Mouse (Mus musculus): ENCODE data around the gene Skiv2l. TPM values are rescaled to one million over a fixed set of nuclear protein-coding genes. Genes with fewer than 3 reads are reported as not detected.
"Not testable (repeated sequence)": the region's sequence is repeated elsewhere in the genome, so short reads cannot be mapped to it uniquely, and the experiment has no call there.

Skiv2l gene
- polyA plus RNA-seq, 1 experiment from 2014 or later = 16.7 TPM

GRCm38 (mm10) chr17:34854761-34855160 lies 4.8 kb upstream of the Skiv2l start:
- Histone ChIP-seq H3K36me3 (ENCODE audit: inconsistent target) (peaks cover 44% of the 10 kb centered on the region), H3K79me2 (ENCODE audit: inconsistent target) (peaks cover 11% of the 10 kb centered on the region; the same call in 1 of the 2 replicates)
- WGBS (ENCODE audit: missing documents) = 94% methylated on average over 3 of the region's 3 CpGs

GRCm38 (mm10) chr17:34853511-34853910 lies 3.5 kb upstream of the Skiv2l start:
- 84% methylated on average over 8 of the region's 8 CpGs for WGBS (ENCODE audit: missing documents)
- H3K36me3 ChIP-seq (ENCODE audit: inconsistent target) = peaks cover 44% of the 10 kb centered on the region
- H3K79me2 ChIP-seq (ENCODE audit: inconsistent target) = peaks cover 22% of the 10 kb centered on the region; the same call in 1 of the 2 replicates
- no peak overlapping the region for H3K4me3 ChIP-seq (ENCODE audit: inconsistent target)
- no peak overlapping the region for H3K27ac ChIP-seq

More at GRCm38 (mm10) chr17:34854761-34855160, 4.8 kb upstream of the Skiv2l start:
- Histone ChIP-seq H3K27ac (no peak overlapping the region), H3K4me3 (ENCODE audit: inconsistent target) (no peak overlapping the region)

- peaks cover 22% of the 10 kb centered on the region; the same call in 1 of the 2 replicates for H3K79me2 ChIP-seq (ENCODE audit: inconsistent target)
- under 1% methylated on average over 25 of the region's 25 CpGs for WGBS (ENCODE audit: missing documents)
- peak overlapping the region; percentile 90 for H3K4me3 ChIP-seq (ENCODE audit: inconsistent target)
- H3K36me3 ChIP-seq (ENCODE audit: inconsistent target) = peaks cover 60% of the 10 kb centered on the region
- H3K27ac ChIP-seq = peak overlapping the region; percentile 36
Observed at GRCm38 (mm10) chr17:34850517-34851125, 611 bp upstream of the Skiv2l start.

- peaks cover 22% of the 10 kb centered on the region; the same call in 1 of the 2 replicates for H3K79me2 ChIP-seq (ENCODE audit: inconsistent target)
- H3K36me3 ChIP-seq (ENCODE audit: inconsistent target) = peaks cover 61% of the 10 kb centered on the region
- 92% methylated on average over 7 of the region's 7 CpGs for WGBS (ENCODE audit: missing documents)
Observed at GRCm38 (mm10) chr17:34847615-34848014, 2.4 kb downstream of the Skiv2l start.

GRCm38 (mm10) chr17:34847192-34847591 lies 2.8 kb downstream of the Skiv2l start:
- Histone ChIP-seq H3K36me3 (ENCODE audit: inconsistent target) (peaks cover 61% of the 10 kb centered on the region), H3K4me3 (ENCODE audit: inconsistent target) (no peak overlapping the region), H3K79me2 (ENCODE audit: inconsistent target) (peaks cover 22% of the 10 kb centered on the region; the same call in 1 of the 2 replicates), H3K27ac (no peak overlapping the region)
- WGBS (ENCODE audit: missing documents) = 93% methylated on average over 6 of the region's 6 CpGs

More at GRCm38 (mm10) chr17:34847615-34848014, 2.4 kb downstream of the Skiv2l start:
- Histone ChIP-seq H3K27ac (no peak overlapping the region), H3K4me3 (ENCODE audit: inconsistent target) (no peak overlapping the region)

- H3K36me3 ChIP-seq (ENCODE audit: inconsistent target) = peaks cover 82% of the 10 kb centered on the region
Observed at GRCm38 (mm10) chr17:34844884-34845283, 5.1 kb downstream of the Skiv2l start.

GRCm38 (mm10) chr17:34840736-34841307 lies 9.2 kb downstream of the Skiv2l start:
- H3K36me3 ChIP-seq (ENCODE audit: inconsistent target) = peaks cover 71% of the 10 kb centered on the region
- no peak overlapping the region for H3K4me3 ChIP-seq (ENCODE audit: inconsistent target)
- no peak overlapping the region for H3K27ac ChIP-seq
- peaks cover 23% of the 10 kb centered on the region for H3K79me2 ChIP-seq (ENCODE audit: inconsistent target)
- 87% methylated on average over 6 of the region's 6 CpGs for WGBS (ENCODE audit: missing documents)

More at GRCm38 (mm10) chr17:34844884-34845283, 5.1 kb downstream of the Skiv2l start:
- H3K4me3 ChIP-seq (ENCODE audit: inconsistent target) = no peak overlapping the region
- H3K79me2 ChIP-seq (ENCODE audit: inconsistent target) = peaks cover 12% of the 10 kb centered on the region; the same call in 1 of the 2 replicates
- 93% methylated on average over 12 of the region's 13 CpGs for WGBS (ENCODE audit: missing documents)
- no peak overlapping the region for H3K27ac ChIP-seq

GRCm38 (mm10) chr17:34838785-34839184 lies 11.2 kb downstream of the Skiv2l start:
- H3K27ac ChIP-seq = no peak overlapping the region

GRCm38 (mm10) chr17:34837464-34838324 lies 12.3 kb downstream of the Skiv2l start:
- Histone ChIP-seq H3K4me3 (ENCODE audit: inconsistent target) (peak overlapping the region; percentile 96), H3K27ac (peak overlapping the region; percentile 50), H3K79me2 (ENCODE audit: inconsistent target) (peaks cover 52% of the 10 kb centered on the region), H3K36me3 (ENCODE audit: inconsistent target) (peaks cover 47% of the 10 kb centered on the region)
- 49% methylated on average over 43 of the region's 43 CpGs for WGBS (ENCODE audit: missing documents)

More at GRCm38 (mm10) chr17:34838785-34839184, 11.2 kb downstream of the Skiv2l start:
- Histone ChIP-seq H3K4me3 (ENCODE audit: inconsistent target) (no peak overlapping the region), H3K79me2 (ENCODE audit: inconsistent target) (peaks cover 43% of the 10 kb centered on the region), H3K36me3 (ENCODE audit: inconsistent target) (peaks cover 51% of the 10 kb centered on the region)
- 94% methylated on average over 7 of the region's 7 CpGs for WGBS (ENCODE audit: missing documents)

GRCm38 (mm10) chr17:34836856-34837221 lies 13.2 kb downstream of the Skiv2l start, which contains the start of the genes Stk19 and Dxo:
TSS of gene Stk19 (minus strand) at chr17:34836945.
TSS of gene Dxo (plus strand) at chr17:34837019.
- H3K79me2 ChIP-seq (ENCODE audit: inconsistent target) = peaks cover 52% of the 10 kb centered on the region
- WGBS (ENCODE audit: missing documents) = 1% methylated on average over 34 of the region's 40 CpGs
- H3K36me3 ChIP-seq (ENCODE audit: inconsistent target) = peaks cover 43% of the 10 kb centered on the region
- peak within 1 kb of the TSS; percentile 65 for H3K27ac ChIP-seq
- peak within 1 kb of the TSS; percentile 96 for H3K4me3 ChIP-seq (ENCODE audit: inconsistent target)

GRCm38 (mm10) chr17:34836155-34836855 lies 13.7 kb downstream of the Skiv2l start:
- 9% methylated on average over 46 of the region's 48 CpGs for WGBS (ENCODE audit: missing documents)
- peaks cover 52% of the 10 kb centered on the region for H3K79me2 ChIP-seq (ENCODE audit: inconsistent target)
- H3K36me3 ChIP-seq (ENCODE audit: inconsistent target) = peaks cover 43% of the 10 kb centered on the region
- peak overlapping the region; percentile 96 for H3K4me3 ChIP-seq (ENCODE audit: inconsistent target)
- peak overlapping the region; percentile 65 for H3K27ac ChIP-seq

GRCm38 (mm10) chr17:34830776-34831175 lies 19.2 kb downstream of the Skiv2l start:
- Histone ChIP-seq H3K36me3 (ENCODE audit: inconsistent target) (peaks cover 67% of the 10 kb centered on the region), H3K79me2 (ENCODE audit: inconsistent target) (peaks cover 29% of the 10 kb centered on the region)
- not testable (repeated sequence) for H3K4me3 ChIP-seq (ENCODE audit: inconsistent target); H3K27ac ChIP-seq
- WGBS (ENCODE audit: missing documents) = 100% methylated on average over 1 of the region's 1 CpGs

GRCm38 (mm10) chr17:34814818-34815370 lies 35.1 kb downstream of the Skiv2l start:
- no peak overlapping the region for H3K4me3 ChIP-seq (ENCODE audit: inconsistent target)
- WGBS (ENCODE audit: missing documents) = 87% methylated on average over 7 of the region's 7 CpGs
- no peak overlapping the region for H3K27ac ChIP-seq
- H3K36me3 ChIP-seq (ENCODE audit: inconsistent target) = no peaks in the 10 kb centered on the region
- H3K79me2 ChIP-seq (ENCODE audit: inconsistent target) = no peaks in the 10 kb centered on the region

- H3K4me3 ChIP-seq (ENCODE audit: inconsistent target); H3K79me2 ChIP-seq (ENCODE audit: inconsistent target); H3K27ac ChIP-seq; H3K36me3 ChIP-seq (ENCODE audit: inconsistent target): not testable (repeated sequence)
- WGBS (ENCODE audit: missing documents) = 66% methylated on average over 8 of the region's 12 CpGs
Observed at GRCm38 (mm10) chr17:34813747-34814146, 36.3 kb downstream of the Skiv2l start.

Data from macrophage (primary cell).